Mouse (Mus musculus) embryonic facial prominence, embryonic 14.5 days (tissue): ENCODE data around the gene Zfp429. TPM values are rescaled to one million over a fixed set of nuclear protein-coding genes. Genes with fewer than 3 reads are reported as not detected.
"Not testable (repeated sequence)": the region's sequence is repeated elsewhere in the genome, so short reads cannot be mapped to it uniquely, and the experiment has no call there.

Experiments used
- ATAC-seq: fragments of 200-750 bp; cut with Nextera tagmentation; 2 replicates; pipeline ENCODE4 v1.8.0; 2017; ENCODE audit warnings: low read depth, moderate number of reproducible peaks, moderate TSS enrichment
- DNase-seq: peaks from one replicate; pipeline ENCODE4 v3.0.0-alpha.2; 2015; ENCODE audit warnings: low spot score
- H3K27ac ChIP-seq: fragments of 300-500 bp; sonication (generic); replicated peaks from 2 replicates; pipeline ENCODE4 v1.5.1; 2014; ENCODE audit warnings: low read depth, mild to moderate bottlenecking, low read length, moderate library complexity
- H3K27me3 ChIP-seq: fragments of 300-500 bp; sonication (generic); replicated peaks from 2 replicates; pipeline ENCODE4 v1.6.1; 2014; ENCODE audit warnings: low read length; ENCODE audit not compliant: control insufficient read depth, insufficient read depth
- H3K36me3 ChIP-seq: fragments of 300-500 bp; sonication (generic); 2 replicates; pipeline ENCODE4 v1.6.1; 2014; ENCODE audit warnings: low read length, mixed read lengths; ENCODE audit not compliant: control insufficient read depth, insufficient read depth
- H3K4me1 ChIP-seq: fragments of 300-500 bp; sonication (generic); 2 replicates; pipeline ENCODE4 v1.6.1; 2014; ENCODE audit warnings: antibody characterized with exemption, low read length; ENCODE audit not compliant: control insufficient read depth, insufficient read depth
- H3K4me2 ChIP-seq: fragments of 300-500 bp; sonication (generic); 2 replicates; pipeline ENCODE4 v1.6.1; 2014; ENCODE audit warnings: low read depth, mild to moderate bottlenecking, low read length, moderate library complexity, mixed read lengths
- H3K4me3 ChIP-seq: fragments of 300-500 bp; sonication (generic); 2 replicates; pipeline ENCODE4 v1.5.1; 2014; ENCODE audit warnings: low read depth, mild to moderate bottlenecking, low read length
- H3K9ac ChIP-seq: fragments of 300-500 bp; sonication (generic); 2 replicates; pipeline ENCODE4 v1.6.1; 2014; ENCODE audit warnings: low read depth, mild to moderate bottlenecking, low read length, moderate library complexity, mixed read lengths
- H3K9me3 ChIP-seq: fragments of 300-500 bp; sonication (generic); 2 replicates; pipeline ENCODE4 v1.6.1; 2016; ENCODE audit warnings: low read length; ENCODE audit not compliant: control insufficient read depth
- WGBS: fragments of 180-500 bp; shearing (Covaris S2); extraction: QIAGEN DNeasy Blood & Tissue Kit; methylation state at CpG from one replicate; pipeline ENCODE4 v1.1.7; 2014; 5-methylcytosine and 5-hydroxymethylcytosine counted together
- polyA plus RNA-seq: library from polyadenylated mRNA; unstranded; fragments of >200 nt; fragmentation: Nextera tagmentation; extraction: Ambion mirVana; gene quantifications from 2 replicates; pipeline ENCODE4 v1.2.1, GENCODE M21; 2014

Gene Zfp429
- polyA plus RNA-seq, result 6.8 and 8.1 TPM in 2 replicates

GRCm38 (mm10) chr13:67399183-67399903 lies at the start of gene Zfp429:
Gene Zfp429, minus strand, starts transcription at chr13:67399819.
- ATAC-seq, result peak; percentile 96
- not testable (repeated sequence) for H3K4me1 ChIP-seq, H3K27me3 ChIP-seq, H3K27ac ChIP-seq, H3K36me3 ChIP-seq, H3K9me3 ChIP-seq
- peak within 1 kb of the TSS; percentile 59 for H3K4me3 ChIP-seq
- peak within 1 kb of the TSS; percentile 57 for H3K4me2 ChIP-seq
- H3K9ac ChIP-seq, result peak within 1 kb of the TSS; percentile 66
- DNase-seq, result peak; percentile 90
- 2% methylated on average over 14 of the region's 16 CpGs for WGBS

GRCm38 (mm10) chr13:67437095-67437494 lies 37.5 kb upstream of the Zfp429 start:
- ATAC-seq, H3K4me1 ChIP-seq, H3K27ac ChIP-seq, H3K27me3 ChIP-seq, H3K9ac ChIP-seq, H3K4me3 ChIP-seq, DNase-seq, H3K9me3 ChIP-seq, H3K4me2 ChIP-seq: not testable (repeated sequence)
- 100% methylated on average over 1 of the region's 3 CpGs for WGBS
- H3K36me3 ChIP-seq, result peaks cover 26% of the 10 kb centered on the region

- H3K27me3 ChIP-seq, result no peaks in the 10 kb centered on the region
- ATAC-seq, result no peak
- 0 out of 2 replicates have a peak, but pooled peaks cover 5% of the 10 kb centered on the region for H3K9me3 ChIP-seq
- no peak for DNase-seq
- H3K4me1 ChIP-seq, result no peaks in the 10 kb centered on the region
- no peak overlapping the region for H3K4me3 ChIP-seq
- H3K27ac ChIP-seq, result no peak overlapping the region
- 66% methylated on average over 3 of the region's 3 CpGs for WGBS
- H3K36me3 ChIP-seq, result no peaks in the 10 kb centered on the region
- H3K9ac ChIP-seq, result no peak overlapping the region
- H3K4me2 ChIP-seq, result no peak overlapping the region
Observed at GRCm38 (mm10) chr13:67428116-67428515, 28.5 kb upstream of the Zfp429 start.

GRCm38 (mm10) chr13:67425699-67426098 lies 26.1 kb upstream of the Zfp429 start:
- not testable (repeated sequence) for H3K27ac ChIP-seq, H3K4me1 ChIP-seq, H3K9ac ChIP-seq, DNase-seq, ATAC-seq, H3K4me2 ChIP-seq, H3K27me3 ChIP-seq, H3K36me3 ChIP-seq, H3K4me3 ChIP-seq, H3K9me3 ChIP-seq

- not testable (repeated sequence) for H3K27ac ChIP-seq, H3K36me3 ChIP-seq, H3K4me1 ChIP-seq, H3K9ac ChIP-seq, H3K9me3 ChIP-seq, DNase-seq, H3K4me2 ChIP-seq, ATAC-seq, H3K4me3 ChIP-seq, H3K27me3 ChIP-seq
- 82% methylated on average over 2 of the region's 2 CpGs for WGBS
Observed at GRCm38 (mm10) chr13:67422532-67422931, 22.9 kb upstream of the Zfp429 start.

GRCm38 (mm10) chr13:67421207-67421857 lies 21.7 kb upstream of the Zfp429 start, which contains the start of gene Zfp459:
Gene Zfp459, minus strand, starts transcription at chr13:67421418.
- 3% methylated on average over 22 of the region's 22 CpGs for WGBS
- no peak within 1 kb of the TSS for H3K27ac ChIP-seq
- ATAC-seq (peak; percentile 91), DNase-seq (peak; percentile 71)
- no peaks in the 10 kb centered on the region for H3K4me1 ChIP-seq
- peak within 1 kb of the TSS; percentile 57 for H3K4me3 ChIP-seq
- H3K36me3 ChIP-seq, result no peaks in the 10 kb centered on the region
- peak within 1 kb of the TSS; percentile 65 for H3K9ac ChIP-seq
- peak within 1 kb of the TSS; percentile 69 for H3K4me2 ChIP-seq
- no peaks in the 10 kb centered on the region for H3K9me3 ChIP-seq
- no peaks in the 10 kb centered on the region for H3K27me3 ChIP-seq

- H3K4me1 ChIP-seq, result no peaks in the 10 kb centered on the region
- peak overlapping the region; percentile 69 for H3K4me2 ChIP-seq
- peak overlapping the region; percentile 65 for H3K9ac ChIP-seq
- no peak overlapping the region for H3K27ac ChIP-seq
- H3K9me3 ChIP-seq, result no peaks in the 10 kb centered on the region
- H3K4me3 ChIP-seq, result peak overlapping the region; percentile 57
- DNase-seq (no peak), ATAC-seq (no peak)
- H3K27me3 ChIP-seq, result no peaks in the 10 kb centered on the region
- H3K36me3 ChIP-seq, result no peaks in the 10 kb centered on the region
- 30% methylated on average over 11 of the region's 11 CpGs for WGBS
Observed at GRCm38 (mm10) chr13:67420558-67421206, 21.1 kb upstream of the Zfp429 start.

- H3K9me3 ChIP-seq, result no peaks in the 10 kb centered on the region
- no peak overlapping the region for H3K4me2 ChIP-seq
- H3K9ac ChIP-seq, result no peak overlapping the region
- ATAC-seq (no peak), DNase-seq (no peak)
- no peaks in the 10 kb centered on the region for H3K4me1 ChIP-seq
- 89% methylated on average over 3 of the region's 3 CpGs for WGBS
- no peaks in the 10 kb centered on the region for H3K36me3 ChIP-seq
- H3K27ac ChIP-seq, result no peak overlapping the region
- no peaks in the 10 kb centered on the region for H3K27me3 ChIP-seq
- no peak overlapping the region for H3K4me3 ChIP-seq
Observed at GRCm38 (mm10) chr13:67416811-67417210, 17.2 kb upstream of the Zfp429 start.
